Mouse (Mus musculus): ENCODE results near the gene Cdk6.

- no peak for TF ChIP-seq MAX (IDR thresholded peaks at IDR 0.05; ENCODE audit: low read depth)
- no peak for TF ChIP-seq USF1 (IDR thresholded peaks at IDR 0.05; ENCODE audit: low read depth)
- peak; percentile 54 for TF ChIP-seq POLR2A (IDR thresholded peaks at IDR 0.05; ENCODE audit: insufficient read length, low read depth)
- TF ChIP-seq E2F4 (IDR thresholded peaks at IDR 0.05; ENCODE audit: insufficient read depth) = no peak
- TF ChIP-seq TCF3 (IDR thresholded peaks at IDR 0.05; ENCODE audit: insufficient read length, low read depth) = no peak
- TF ChIP-seq MYOG (IDR thresholded peaks at IDR 0.05; ENCODE audit: control insufficient read depth in 1 of 3, insufficient read depth in 1 of 3, insufficient read length in 2 of 3, low read depth in 2 of 3) = no peak
- TF ChIP-seq POLR2AphosphoS2 (IDR thresholded peaks at IDR 0.05; ENCODE audit: insufficient read length, low read depth) = no peak
- TF ChIP-seq REST (IDR thresholded peaks at IDR 0.05; ENCODE audit: insufficient read depth, insufficient read length) = no peak
- no peak for TF ChIP-seq CEBPB (IDR thresholded peaks at IDR 0.05; ENCODE audit: insufficient read depth, poor library complexity, severe bottlenecking)
- TF ChIP-seq SRF (IDR thresholded peaks at IDR 0.05; ENCODE audit: control insufficient read depth, insufficient read length, low read depth) = no peak
- no peak for TF ChIP-seq TCF12 (IDR thresholded peaks at IDR 0.05; ENCODE audit: insufficient read depth, poor library complexity, severe bottlenecking)
Measured at GRCm38 (mm10) chr5:3341111-3341911, at the start of gene Cdk6.

Data from myocyte (in vitro differentiated cells).